Mouse (Mus musculus) midbrain, embryonic 15.5 days (tissue): ENCODE measurements at regions not wholly inside any gene's neighbourhood (a gene's known extent, or its start where the extent isn't known, plus 50 kb on each side); places are given as distances from the start of the nearest gene placed in this dataset.
A peak's percentile ranks its signal among the peaks of the same experiment; 100 is the strongest.

ENCODE experiments used
- ATAC-seq: fragments of 200-750 bp; cut with Nextera tagmentation; replicated peaks from 2 replicates; pipeline ENCODE4 v1.8.0; 2017; ENCODE audit warnings: moderate TSS enrichment
- H3K27ac ChIP-seq: fragments of 300-500 bp; sonication (generic); 2 replicates; pipeline ENCODE4 v1.5.1; 2015; ENCODE audit warnings: mild to moderate bottlenecking, inconsistent platforms
- H3K27me3 ChIP-seq: fragments of 300-500 bp; sonication (generic); replicated peaks from 2 replicates; pipeline ENCODE4 v1.6.1; 2015; ENCODE audit warnings: inconsistent platforms
- H3K36me3 ChIP-seq: fragments of 300-500 bp; sonication (generic); replicated peaks from 2 replicates; pipeline ENCODE4 v1.6.1; 2015; ENCODE audit warnings: inconsistent platforms
- H3K4me1 ChIP-seq: fragments of 300-500 bp; sonication (generic); 2 replicates; pipeline ENCODE4 v1.6.1; 2015; ENCODE audit warnings: inconsistent platforms
- H3K4me2 ChIP-seq: fragments of 300-500 bp; sonication (generic); 2 replicates; pipeline ENCODE4 v1.6.1; 2015; ENCODE audit warnings: inconsistent platforms, mild to moderate bottlenecking, moderate library complexity
- H3K4me3 ChIP-seq: fragments of 300-500 bp; sonication (generic); 2 replicates; pipeline ENCODE4 v1.5.1; 2015; ENCODE audit warnings: mild to moderate bottlenecking, inconsistent platforms
- H3K9ac ChIP-seq: fragments of 300-500 bp; sonication (generic); 2 replicates; pipeline ENCODE4 v1.6.1; 2015; ENCODE audit warnings: mild to moderate bottlenecking, inconsistent platforms
- H3K9me3 ChIP-seq: fragments of 300-500 bp; sonication (generic); 2 replicates; pipeline ENCODE4 v1.6.1; 2016; ENCODE audit warnings: inconsistent platforms
- WGBS: fragments of 180-500 bp; shearing (Covaris S2); methylation state at CpG from one replicate; pipeline ENCODE4 v1.1.7; 2015; ENCODE audit warnings: mixed read lengths; 5-methylcytosine and 5-hydroxymethylcytosine counted together

DNA sequence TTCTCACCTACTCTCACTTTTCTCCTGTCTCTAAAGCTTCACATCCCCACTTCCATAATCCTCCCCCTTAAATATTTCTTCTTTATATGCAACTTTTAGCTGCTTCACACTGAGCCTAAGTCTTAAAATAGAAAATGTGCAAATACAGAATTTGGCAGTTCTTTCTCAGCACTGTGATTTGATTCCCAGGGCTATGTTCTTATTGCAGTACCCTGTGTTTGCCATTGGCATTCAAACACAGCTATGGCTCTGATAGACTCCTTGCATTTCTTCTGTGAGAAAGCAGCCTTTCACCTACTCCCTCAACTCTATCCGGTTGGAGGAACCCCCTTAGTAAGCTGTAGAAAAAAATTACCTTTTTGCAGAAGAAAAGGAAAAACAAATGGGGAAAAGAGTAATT, 192.6 kb upstream of the Cldn34d start:
- H3K9ac ChIP-seq, result no peak overlapping the region
- H3K4me1 ChIP-seq, result no peaks in the 10 kb centered on the region
- H3K9me3 ChIP-seq, result no peaks in the 10 kb centered on the region
- H3K4me3 ChIP-seq, result no peak overlapping the region
- H3K27me3 ChIP-seq, result no peaks in the 10 kb centered on the region
- WGBS, result 83% methylated on average over 1 of the region's 1 CpGs
- ATAC-seq, result no peak
- H3K4me2 ChIP-seq, result no peak overlapping the region
- H3K27ac ChIP-seq, result no peak overlapping the region
- no peaks in the 10 kb centered on the region for H3K36me3 ChIP-seq

DNA sequence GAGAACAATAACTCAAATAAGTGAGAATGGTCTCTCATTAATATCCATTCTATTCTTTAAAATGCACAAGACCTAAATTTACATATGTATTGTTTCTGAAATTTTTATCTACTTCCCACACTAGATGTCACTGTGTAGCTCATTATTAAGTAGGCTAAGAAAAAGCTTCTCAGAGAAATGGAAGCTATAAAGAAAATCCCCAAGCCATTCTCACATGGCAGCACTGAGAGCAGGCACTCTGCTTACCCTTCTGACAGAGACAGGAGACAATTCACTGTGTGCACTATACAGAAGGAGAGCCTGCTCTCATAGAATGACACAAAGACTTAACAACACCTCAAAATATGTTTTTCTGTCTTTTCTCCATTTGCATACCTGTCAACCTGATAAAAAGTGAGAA, 187.9 kb upstream of the Cldn34d start:
- peak; percentile 66 for ATAC-seq

DNA sequence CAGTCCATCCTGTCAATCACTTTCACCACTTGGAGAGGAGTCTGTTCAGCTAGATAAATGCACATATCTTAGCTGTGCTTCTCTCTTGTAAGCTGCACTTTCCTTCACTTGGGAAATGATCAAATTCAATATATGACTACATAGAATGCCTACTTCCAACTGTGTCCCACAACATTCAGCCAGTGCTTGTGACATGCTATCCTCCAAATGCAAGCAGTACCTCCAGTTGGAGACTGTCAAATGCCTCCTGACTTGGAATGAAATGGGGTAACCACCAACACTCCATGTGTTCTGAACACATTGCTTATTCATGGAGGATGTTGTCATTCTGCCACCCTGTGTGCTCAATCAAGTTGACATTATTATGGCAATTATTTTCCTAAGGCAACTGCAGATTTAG, 177.3 kb upstream of the Cldn34d start:
- no peak overlapping the region for H3K27ac ChIP-seq
- H3K4me3 ChIP-seq, result no peak overlapping the region
- no peaks in the 10 kb centered on the region for H3K36me3 ChIP-seq
- H3K27me3 ChIP-seq, result no peaks in the 10 kb centered on the region
- H3K9ac ChIP-seq, result no peak overlapping the region
- ATAC-seq, result no peak
- no peaks in the 10 kb centered on the region for H3K4me1 ChIP-seq
- no peaks in the 10 kb centered on the region for H3K9me3 ChIP-seq
- no peak overlapping the region for H3K4me2 ChIP-seq

More for the DNA sequence above, 187.9 kb upstream of the Cldn34d start:
- H3K27ac ChIP-seq, result no peak overlapping the region
- no peaks in the 10 kb centered on the region for H3K4me1 ChIP-seq
- H3K4me3 ChIP-seq, result no peak overlapping the region
- no peak overlapping the region for H3K4me2 ChIP-seq
- no peaks in the 10 kb centered on the region for H3K36me3 ChIP-seq
- no peaks in the 10 kb centered on the region for H3K27me3 ChIP-seq
- no peak overlapping the region for H3K9ac ChIP-seq
- H3K9me3 ChIP-seq, result no peaks in the 10 kb centered on the region
